Mouse (Mus musculus): ENCODE measurements around the gene Efna5.

DNA sequence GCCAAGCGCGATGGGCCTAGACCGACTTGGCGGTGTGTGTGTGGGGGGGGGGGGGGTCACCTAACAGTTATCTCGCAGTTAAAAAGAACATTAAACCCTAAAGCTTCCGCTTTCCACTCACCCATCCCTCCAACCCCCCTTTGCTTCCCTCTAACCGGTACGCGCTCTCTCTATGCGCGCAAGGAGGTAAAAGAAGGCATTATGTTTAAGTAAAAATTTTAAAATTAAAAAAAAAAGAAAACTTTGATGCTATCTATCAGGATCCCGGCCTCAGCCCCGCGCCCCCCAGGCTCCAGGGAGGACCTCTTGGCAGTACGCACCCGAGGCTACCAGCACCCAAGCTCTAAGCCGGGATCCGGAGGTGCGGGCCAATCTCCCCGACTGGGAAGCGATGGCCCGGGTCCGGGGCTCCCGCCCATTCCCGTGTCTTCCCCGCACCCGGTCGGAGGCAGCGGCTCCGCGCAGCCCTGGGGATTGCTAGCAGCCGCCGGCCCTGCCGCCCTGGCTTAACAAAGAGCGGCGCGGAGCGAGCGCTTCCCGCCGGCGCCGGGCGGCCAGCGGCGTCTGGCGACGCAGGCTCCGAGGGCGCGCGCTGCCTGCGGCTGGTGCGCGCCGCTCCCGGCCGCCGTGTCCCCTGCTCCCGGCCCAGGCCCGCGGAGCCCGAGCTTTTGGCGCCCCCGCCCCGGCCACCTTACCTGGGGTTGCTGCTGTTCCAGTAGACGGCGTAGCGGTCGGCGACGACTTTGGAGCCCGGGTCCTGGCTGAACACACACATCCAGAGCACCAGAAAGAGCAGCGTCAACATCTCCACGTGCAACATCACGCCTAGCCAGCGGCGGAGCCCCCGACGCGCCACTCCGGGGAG, 574 bp downstream of the Efna5 start:
- TF ChIP-seq CTCF (IDR thresholded peaks at IDR 0.05; ENCODE audit: extremely low read depth, insufficient read length, insufficient replicate concordance, low read depth, low read length) = no peak
- TF ChIP-seq POLR2A (IDR thresholded peaks at IDR 0.05; ENCODE audit: low read depth, low read length) = no peak
